Mouse (Mus musculus): ENCODE results near the gene Shc4. TPM values are rescaled to one million over a fixed set of nuclear protein-coding genes. Genes with fewer than 3 reads are reported as not detected.

Shc4 gene
- polyA plus RNA-seq (2015; fragmentation: Nextera tagmentation; extraction: Ambion mirVana), result 3.1 and 3.2 TPM in 2 replicates

- Histone ChIP-seq H3K4me1 (peaks cover 23% of the 10 kb centered on the region), H3K27me3 (peaks cover 36% of the 10 kb centered on the region), H3K4me3 (replicated peaks) (peak within 1 kb of the TSS; percentile 46), H3K36me3 (no peaks in the 10 kb centered on the region), H3K9me3 (replicated peaks) (no peaks in the 10 kb centered on the region), H3K9ac (peak within 1 kb of the TSS; percentile 31), H3K27ac (replicated peaks) (no peak within 1 kb of the TSS), H3K4me2 (replicated peaks) (peak within 1 kb of the TSS; percentile 93)
- peak; percentile 43; the same call in 1 of the 2 replicates for ATAC-seq (ENCODE audit: insufficient number of reproducible peaks, low FRiP score, low TSS enrichment, low read depth)
- 0% methylated on average over 15 of the region's 15 CpGs for WGBS
Measured at GRCm38 (mm10) chr2:125724086-125724430, at the start of gene Shc4. TSS of gene Shc4 (minus strand) at chr2:125724148.

- H3K27ac ChIP-seq (replicated peaks), result no peak overlapping the region
- WGBS, result 85% methylated on average over 3 of the region's 3 CpGs
- H3K4me3 ChIP-seq (replicated peaks), result no peak overlapping the region
- no peak for ATAC-seq (ENCODE audit: insufficient number of reproducible peaks, low FRiP score, low TSS enrichment, low read depth)
- H3K36me3 ChIP-seq, result peaks cover 75% of the 10 kb centered on the region
- H3K4me2 ChIP-seq (replicated peaks), result no peak overlapping the region
- no peaks in the 10 kb centered on the region for H3K9me3 ChIP-seq (replicated peaks)
- no peak overlapping the region for H3K9ac ChIP-seq
- no peaks in the 10 kb centered on the region for H3K4me1 ChIP-seq
- no peaks in the 10 kb centered on the region for H3K27me3 ChIP-seq
Measured at GRCm38 (mm10) chr2:125765029-125765428, 41.1 kb upstream of the Shc4 start.

- no peak overlapping the region for H3K27ac ChIP-seq (replicated peaks)
- H3K4me1 ChIP-seq, result no peaks in the 10 kb centered on the region
- H3K27me3 ChIP-seq, result no peaks in the 10 kb centered on the region
- H3K9ac ChIP-seq, result no peak overlapping the region
- H3K4me2 ChIP-seq (replicated peaks), result no peak overlapping the region
- peaks cover 73% of the 10 kb centered on the region for H3K36me3 ChIP-seq
- ATAC-seq (ENCODE audit: insufficient number of reproducible peaks, low FRiP score, low TSS enrichment, low read depth), result no peak
- 89% methylated on average over 5 of the region's 5 CpGs for WGBS
- no peak overlapping the region for H3K4me3 ChIP-seq (replicated peaks)
- H3K9me3 ChIP-seq (replicated peaks), result no peaks in the 10 kb centered on the region
Measured at GRCm38 (mm10) chr2:125764531-125764930, 40.6 kb upstream of the Shc4 start.

GRCm38 (mm10) chr2:125749330-125749729 lies 25.4 kb upstream of the Shc4 start:
- Histone ChIP-seq H3K27me3 (no peaks in the 10 kb centered on the region), H3K4me3 (replicated peaks) (no peak overlapping the region), H3K9ac (no peak overlapping the region), H3K4me2 (replicated peaks) (no peak overlapping the region), H3K4me1 (peaks cover 9% of the 10 kb centered on the region), H3K27ac (replicated peaks) (no peak overlapping the region), H3K36me3 (peaks cover 75% of the 10 kb centered on the region), H3K9me3 (replicated peaks) (no peaks in the 10 kb centered on the region)
- ATAC-seq (ENCODE audit: insufficient number of reproducible peaks, low FRiP score, low TSS enrichment, low read depth), result no peak
- WGBS, result 64% methylated on average over 2 of the region's 2 CpGs

GRCm38 (mm10) chr2:125739338-125739737 lies 15.4 kb upstream of the Shc4 start:
- H3K4me2 ChIP-seq (replicated peaks), result no peak overlapping the region
- H3K4me3 ChIP-seq (replicated peaks), result no peak overlapping the region
- H3K9me3 ChIP-seq (replicated peaks), result no peaks in the 10 kb centered on the region
- H3K27ac ChIP-seq (replicated peaks), result peak overlapping the region; percentile 11; the same call in 1 of the 2 replicates
- H3K9ac ChIP-seq, result no peak overlapping the region
- no peaks in the 10 kb centered on the region for H3K27me3 ChIP-seq
- 62% methylated on average over 6 of the region's 6 CpGs for WGBS
- ATAC-seq (ENCODE audit: insufficient number of reproducible peaks, low FRiP score, low TSS enrichment, low read depth), result no peak
- peaks cover 12% of the 10 kb centered on the region for H3K4me1 ChIP-seq
- H3K36me3 ChIP-seq, result peaks cover 41% of the 10 kb centered on the region

GRCm38 (mm10) chr2:125738718-125739117 lies 14.8 kb upstream of the Shc4 start:
- 67% methylated on average over 5 of the region's 5 CpGs for WGBS
- H3K4me1 ChIP-seq, result peaks cover 16% of the 10 kb centered on the region
- H3K27me3 ChIP-seq, result no peaks in the 10 kb centered on the region
- ATAC-seq (ENCODE audit: insufficient number of reproducible peaks, low FRiP score, low TSS enrichment, low read depth), result no peak
- H3K4me3 ChIP-seq (replicated peaks), result no peak overlapping the region
- H3K4me2 ChIP-seq (replicated peaks), result no peak overlapping the region
- peaks cover 35% of the 10 kb centered on the region for H3K36me3 ChIP-seq
- no peak overlapping the region for H3K9ac ChIP-seq
- H3K9me3 ChIP-seq (replicated peaks), result no peaks in the 10 kb centered on the region
- H3K27ac ChIP-seq (replicated peaks), result 0 out of 2 replicates have a peak overlapping the region, but pooled peaks have one; percentile 11

- peaks cover 33% of the 10 kb centered on the region for H3K4me1 ChIP-seq
- H3K27me3 ChIP-seq, result no peaks in the 10 kb centered on the region
- H3K36me3 ChIP-seq, result peaks cover 20% of the 10 kb centered on the region
- no peak for ATAC-seq (ENCODE audit: insufficient number of reproducible peaks, low FRiP score, low TSS enrichment, low read depth)
- H3K9ac ChIP-seq, result no peak overlapping the region
- no peak overlapping the region for H3K4me3 ChIP-seq (replicated peaks)
- H3K27ac ChIP-seq (replicated peaks), result no peak overlapping the region
- H3K9me3 ChIP-seq (replicated peaks), result no peaks in the 10 kb centered on the region
- no peak overlapping the region for H3K4me2 ChIP-seq (replicated peaks)
Measured at GRCm38 (mm10) chr2:125736025-125736343, 12.0 kb upstream of the Shc4 start.

- Histone ChIP-seq H3K9me3 (replicated peaks) (no peaks in the 10 kb centered on the region), H3K27ac (replicated peaks) (no peak overlapping the region), H3K27me3 (no peaks in the 10 kb centered on the region), H3K4me3 (replicated peaks) (no peak overlapping the region), H3K36me3 (peaks cover 16% of the 10 kb centered on the region), H3K4me1 (peaks cover 33% of the 10 kb centered on the region), H3K9ac (no peak overlapping the region), H3K4me2 (replicated peaks) (no peak overlapping the region)
- WGBS, result 36% methylated on average over 2 of the region's 2 CpGs
- no peak for ATAC-seq (ENCODE audit: insufficient number of reproducible peaks, low FRiP score, low TSS enrichment, low read depth)
Measured at GRCm38 (mm10) chr2:125735333-125736024, 11.5 kb upstream of the Shc4 start.

GRCm38 (mm10) chr2:125734741-125735140 lies 10.8 kb upstream of the Shc4 start:
- no peak for ATAC-seq (ENCODE audit: insufficient number of reproducible peaks, low FRiP score, low TSS enrichment, low read depth)
- peaks cover 33% of the 10 kb centered on the region for H3K4me1 ChIP-seq
- no peak overlapping the region for H3K4me3 ChIP-seq (replicated peaks)
- H3K27ac ChIP-seq (replicated peaks), result peak overlapping the region; percentile 65; the same call in 1 of the 2 replicates
- H3K9ac ChIP-seq, result no peak overlapping the region
- H3K36me3 ChIP-seq, result peaks cover 10% of the 10 kb centered on the region; the same call in 1 of the 2 replicates
- no peaks in the 10 kb centered on the region for H3K9me3 ChIP-seq (replicated peaks)
- no peaks in the 10 kb centered on the region for H3K27me3 ChIP-seq
- no peak overlapping the region for H3K4me2 ChIP-seq (replicated peaks)

GRCm38 (mm10) chr2:125731763-125732560 lies 8.0 kb upstream of the Shc4 start:
- peak overlapping the region; percentile 55; the same call in 1 of the 2 replicates for H3K27ac ChIP-seq (replicated peaks)
- peak overlapping the region; percentile 45 for H3K4me3 ChIP-seq (replicated peaks)
- peaks cover 29% of the 10 kb centered on the region for H3K4me1 ChIP-seq
- H3K36me3 ChIP-seq, result no peaks in the 10 kb centered on the region
- peak overlapping the region; percentile 74 for H3K4me2 ChIP-seq (replicated peaks)
- peak overlapping the region; percentile 43; the same call in 1 of the 2 replicates for H3K9ac ChIP-seq
- WGBS, result 9% methylated on average over 35 of the region's 35 CpGs
- no peaks in the 10 kb centered on the region for H3K9me3 ChIP-seq (replicated peaks)
- peak; percentile 91 for ATAC-seq (ENCODE audit: insufficient number of reproducible peaks, low FRiP score, low TSS enrichment, low read depth)
- peaks cover 5% of the 10 kb centered on the region; the same call in 1 of the 2 replicates for H3K27me3 ChIP-seq

GRCm38 (mm10) chr2:125724546-125725114 lies 682 bp upstream of the Shc4 start:
- Histone ChIP-seq H3K4me1 (peaks cover 23% of the 10 kb centered on the region), H3K4me3 (replicated peaks) (peak overlapping the region; percentile 46), H3K4me2 (replicated peaks) (peak overlapping the region; percentile 93), H3K9ac (no peak overlapping the region), H3K27me3 (peaks cover 36% of the 10 kb centered on the region), H3K9me3 (replicated peaks) (no peaks in the 10 kb centered on the region), H3K27ac (replicated peaks) (no peak overlapping the region), H3K36me3 (no peaks in the 10 kb centered on the region)
- WGBS, result 7% methylated on average over 16 of the region's 16 CpGs
- no peak for ATAC-seq (ENCODE audit: insufficient number of reproducible peaks, low FRiP score, low TSS enrichment, low read depth)
